Mouse (Mus musculus): ENCODE data around the gene Pianp. TPM values are rescaled to one million over a fixed set of nuclear protein-coding genes. Genes with fewer than 3 reads are reported as not detected.

Gene Pianp
- polyA plus RNA-seq, 1 experiment from 2014 or later: 44.7 TPM

DNA sequence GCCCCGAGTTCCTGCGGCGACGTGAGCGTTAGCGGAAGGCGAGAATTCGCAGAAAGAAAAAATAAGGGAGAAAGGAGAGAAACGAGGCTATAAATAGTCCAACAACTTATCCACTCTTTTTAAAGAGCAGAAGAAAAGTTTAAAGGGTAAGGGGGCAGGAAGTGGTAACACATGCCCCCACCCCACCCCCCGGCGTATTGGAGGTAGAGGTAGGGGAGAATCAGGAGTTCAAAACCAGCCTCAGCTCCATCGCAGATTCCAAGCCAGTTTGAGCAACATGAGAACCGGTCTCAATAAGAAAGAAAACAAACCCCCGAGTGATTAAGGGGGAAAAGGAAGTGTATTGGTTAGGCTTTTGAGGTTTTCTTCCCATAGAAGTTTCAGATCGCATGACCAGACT is 30.7 kb upstream of the Pianp start:
- WGBS: 17% methylated on average over 15 of the region's 15 CpGs
- H3K9ac ChIP-seq (replicated peaks; ENCODE audit: low read depth, low read length): peak overlapping the region; percentile 82
- 0 out of 2 replicates have a peak, but pooled peaks cover 3% of the 10 kb centered on the region for H3K9me3 ChIP-seq (ENCODE audit: control insufficient read depth, low read length)
- peak overlapping the region; percentile 85 for H3K27ac ChIP-seq (ENCODE audit: low read length)
- ATAC-seq: no peak; the same call in 1 of the 2 replicates
- no peaks in the 10 kb centered on the region for H3K27me3 ChIP-seq (replicated peaks; ENCODE audit: control insufficient read depth, insufficient read depth, low read length)
- H3K36me3 ChIP-seq (ENCODE audit: control insufficient read depth, insufficient read depth): peaks cover 1% of the 10 kb centered on the region; the same call in 1 of the 2 replicates
- peak overlapping the region; percentile 99 for H3K4me2 ChIP-seq (ENCODE audit: low read length)
- peak overlapping the region; percentile 71 for H3K4me3 ChIP-seq (replicated peaks; ENCODE audit: low read length)
- peaks cover 13% of the 10 kb centered on the region for H3K4me1 ChIP-seq (replicated peaks; ENCODE audit: control insufficient read depth, insufficient read depth, low read length)

DNA sequence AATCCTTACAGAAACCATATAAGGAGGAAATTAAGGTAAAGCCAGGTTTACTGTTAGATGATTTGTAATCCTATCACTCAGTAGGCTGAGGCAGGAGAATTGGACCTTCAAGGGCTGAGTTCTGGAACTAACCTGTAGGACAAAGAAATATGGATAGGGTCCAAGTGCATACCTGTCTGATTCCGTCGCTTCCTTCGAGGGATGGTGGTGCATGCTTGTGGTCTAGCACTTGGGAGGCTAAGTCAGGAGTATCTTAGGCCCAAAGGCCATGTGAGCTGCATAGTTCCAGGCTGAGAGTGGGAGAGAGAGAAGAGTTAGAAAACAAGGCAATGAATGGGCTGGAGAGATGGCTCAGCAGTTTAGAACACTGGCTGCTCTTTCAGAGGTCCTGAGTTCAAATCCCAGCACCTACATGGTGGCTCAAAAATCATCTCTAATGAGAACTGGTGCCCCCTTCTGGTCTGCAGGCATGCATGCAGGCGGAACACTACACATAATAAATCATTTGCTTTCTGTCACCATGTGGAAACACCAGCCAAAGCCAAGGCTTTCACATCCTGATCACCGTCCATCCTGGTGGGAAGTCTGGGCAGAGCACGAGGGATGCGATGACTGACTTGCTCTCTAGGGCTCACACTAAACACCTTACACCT is 29.9 kb upstream of the Pianp start:
- Histone ChIP-seq H3K9ac (replicated peaks; ENCODE audit: low read depth, low read length) (no peak overlapping the region), H3K27ac (ENCODE audit: low read length) (no peak overlapping the region), H3K36me3 (ENCODE audit: control insufficient read depth, insufficient read depth) (no peaks in the 10 kb centered on the region), H3K4me1 (replicated peaks; ENCODE audit: control insufficient read depth, insufficient read depth, low read length) (peaks cover 13% of the 10 kb centered on the region), H3K4me2 (ENCODE audit: low read length) (peak overlapping the region; percentile 99), H3K4me3 (replicated peaks; ENCODE audit: low read length) (no peak overlapping the region; the same call in 1 of the 2 replicates), H3K9me3 (ENCODE audit: control insufficient read depth, low read length) (0 out of 2 replicates have a peak, but pooled peaks cover 3% of the 10 kb centered on the region), H3K27me3 (replicated peaks; ENCODE audit: control insufficient read depth, insufficient read depth, low read length) (no peaks in the 10 kb centered on the region)
- ATAC-seq: no peak
- 98% methylated on average over 7 of the region's 7 CpGs for WGBS

GRCm38 (mm10) chr6:124967766-124968165 is 28.7 kb upstream of the Pianp start:
- no peak overlapping the region for H3K27ac ChIP-seq (ENCODE audit: low read length)
- no peaks in the 10 kb centered on the region for H3K36me3 ChIP-seq (ENCODE audit: control insufficient read depth, insufficient read depth)
- H3K4me1 ChIP-seq (replicated peaks; ENCODE audit: control insufficient read depth, insufficient read depth, low read length): peaks cover 13% of the 10 kb centered on the region
- H3K4me3 ChIP-seq (replicated peaks; ENCODE audit: low read length): no peak overlapping the region
- 75% methylated on average over 4 of the region's 4 CpGs for WGBS
- 0 out of 2 replicates have a peak, but pooled peaks cover 3% of the 10 kb centered on the region for H3K9me3 ChIP-seq (ENCODE audit: control insufficient read depth, low read length)
- H3K27me3 ChIP-seq (replicated peaks; ENCODE audit: control insufficient read depth, insufficient read depth, low read length): no peaks in the 10 kb centered on the region
- H3K9ac ChIP-seq (replicated peaks; ENCODE audit: low read depth, low read length): no peak overlapping the region
- ATAC-seq: no peak
- no peak overlapping the region for H3K4me2 ChIP-seq (ENCODE audit: low read length)

- Histone ChIP-seq H3K27ac (ENCODE audit: low read length) (peak overlapping the region; percentile 71), H3K36me3 (ENCODE audit: control insufficient read depth, insufficient read depth) (no peaks in the 10 kb centered on the region), H3K27me3 (replicated peaks; ENCODE audit: control insufficient read depth, insufficient read depth, low read length) (0 out of 2 replicates have a peak, but pooled peaks cover 6% of the 10 kb centered on the region), H3K9me3 (ENCODE audit: control insufficient read depth, low read length) (no peaks in the 10 kb centered on the region), H3K9ac (replicated peaks; ENCODE audit: low read depth, low read length) (no peak overlapping the region), H3K4me3 (replicated peaks; ENCODE audit: low read length) (no peak overlapping the region), H3K4me1 (replicated peaks; ENCODE audit: control insufficient read depth, insufficient read depth, low read length) (peaks cover 12% of the 10 kb centered on the region; the same call in 1 of the 2 replicates), H3K4me2 (ENCODE audit: low read length) (no peak overlapping the region)
- ATAC-seq: peak; percentile 39
- WGBS: 64% methylated on average over 4 of the region's 4 CpGs
These were observed 4.3 kb upstream of the Pianp start for GRCm38 (mm10) chr6:124992241-124992640.

- Histone ChIP-seq H3K4me2 (ENCODE audit: low read length) (no peak overlapping the region), H3K9me3 (ENCODE audit: control insufficient read depth, low read length) (no peaks in the 10 kb centered on the region)
- WGBS: 81% methylated on average over 9 of the region's 9 CpGs
These were observed 3.1 kb upstream of the Pianp start for GRCm38 (mm10) chr6:124993365-124993764.

GRCm38 (mm10) chr6:124993876-124994275 is 2.6 kb upstream of the Pianp start:
- 13% methylated on average over 11 of the region's 11 CpGs for WGBS
- no peak overlapping the region for H3K9ac ChIP-seq (replicated peaks; ENCODE audit: low read depth, low read length)

More at GRCm38 (mm10) chr6:124993365-124993764, 3.1 kb upstream of the Pianp start:
- Histone ChIP-seq H3K4me3 (replicated peaks; ENCODE audit: low read length) (no peak overlapping the region), H3K9ac (replicated peaks; ENCODE audit: low read depth, low read length) (no peak overlapping the region), H3K27ac (ENCODE audit: low read length) (no peak overlapping the region), H3K4me1 (replicated peaks; ENCODE audit: control insufficient read depth, insufficient read depth, low read length) (peaks cover 22% of the 10 kb centered on the region), H3K27me3 (replicated peaks; ENCODE audit: control insufficient read depth, insufficient read depth, low read length) (0 out of 2 replicates have a peak, but pooled peaks cover 6% of the 10 kb centered on the region), H3K36me3 (ENCODE audit: control insufficient read depth, insufficient read depth) (no peaks in the 10 kb centered on the region)
- ATAC-seq: no peak

DNA sequence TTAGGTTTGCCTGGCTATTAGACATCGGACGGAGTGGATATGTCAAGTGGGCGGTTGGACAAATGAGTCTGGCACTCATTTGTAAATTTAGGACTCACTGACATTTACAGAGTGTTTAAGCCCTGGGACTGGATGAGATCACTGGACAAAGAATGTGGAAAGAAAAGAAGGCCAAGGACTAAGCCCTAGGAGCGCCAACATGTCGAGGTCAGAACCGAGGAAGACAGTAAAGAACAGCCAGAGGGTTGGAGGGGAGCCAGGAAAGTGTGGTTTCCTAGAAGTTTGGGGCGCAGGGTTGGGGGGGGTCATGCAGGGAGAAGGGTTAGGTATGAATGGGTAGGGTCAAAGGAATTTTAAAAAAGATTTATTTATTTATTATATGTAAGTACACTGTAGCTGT is 1.2 kb upstream of the Pianp start:
- Histone ChIP-seq H3K4me2 (ENCODE audit: low read length) (no peak overlapping the region), H3K36me3 (ENCODE audit: control insufficient read depth, insufficient read depth) (no peaks in the 10 kb centered on the region), H3K4me1 (replicated peaks; ENCODE audit: control insufficient read depth, insufficient read depth, low read length) (peaks cover 28% of the 10 kb centered on the region), H3K27ac (ENCODE audit: low read length) (no peak overlapping the region), H3K27me3 (replicated peaks; ENCODE audit: control insufficient read depth, insufficient read depth, low read length) (peaks cover 19% of the 10 kb centered on the region), H3K9me3 (ENCODE audit: control insufficient read depth, low read length) (no peaks in the 10 kb centered on the region), H3K9ac (replicated peaks; ENCODE audit: low read depth, low read length) (no peak overlapping the region), H3K4me3 (replicated peaks; ENCODE audit: low read length) (no peak overlapping the region)
- 78% methylated on average over 7 of the region's 7 CpGs for WGBS
- ATAC-seq: no peak

More at GRCm38 (mm10) chr6:124993876-124994275, 2.6 kb upstream of the Pianp start:
- Histone ChIP-seq H3K36me3 (ENCODE audit: control insufficient read depth, insufficient read depth) (no peaks in the 10 kb centered on the region), H3K4me3 (replicated peaks; ENCODE audit: low read length) (no peak overlapping the region), H3K9me3 (ENCODE audit: control insufficient read depth, low read length) (no peaks in the 10 kb centered on the region), H3K27ac (ENCODE audit: low read length) (no peak overlapping the region), H3K4me2 (ENCODE audit: low read length) (no peak overlapping the region), H3K27me3 (replicated peaks; ENCODE audit: control insufficient read depth, insufficient read depth, low read length) (peaks cover 9% of the 10 kb centered on the region), H3K4me1 (replicated peaks; ENCODE audit: control insufficient read depth, insufficient read depth, low read length) (peaks cover 27% of the 10 kb centered on the region)
- no peak for ATAC-seq

- no peak for ATAC-seq
- H3K4me3 ChIP-seq (replicated peaks; ENCODE audit: low read length): peak overlapping the region; percentile 77
- no peaks in the 10 kb centered on the region for H3K36me3 ChIP-seq (ENCODE audit: control insufficient read depth, insufficient read depth)
- H3K4me1 ChIP-seq (replicated peaks; ENCODE audit: control insufficient read depth, insufficient read depth, low read length): peaks cover 28% of the 10 kb centered on the region
- H3K9ac ChIP-seq (replicated peaks; ENCODE audit: low read depth, low read length): peak overlapping the region; percentile 90
- no peaks in the 10 kb centered on the region for H3K9me3 ChIP-seq (ENCODE audit: control insufficient read depth, low read length)
- peak overlapping the region; percentile 72; the same call in 1 of the 2 replicates for H3K27ac ChIP-seq (ENCODE audit: low read length)
- 47% methylated on average over 8 of the region's 8 CpGs for WGBS
- H3K27me3 ChIP-seq (replicated peaks; ENCODE audit: control insufficient read depth, insufficient read depth, low read length): peaks cover 19% of the 10 kb centered on the region
- H3K4me2 ChIP-seq (ENCODE audit: low read length): peak overlapping the region; percentile 91
These were observed 577 bp upstream of the Pianp start for GRCm38 (mm10) chr6:124995831-124996403.

- WGBS: 9% methylated on average over 8 of the region's 8 CpGs
- no peaks in the 10 kb centered on the region for H3K9me3 ChIP-seq (ENCODE audit: control insufficient read depth, low read length)
- ATAC-seq: no peak
- no peaks in the 10 kb centered on the region for H3K36me3 ChIP-seq (ENCODE audit: control insufficient read depth, insufficient read depth)
- H3K4me3 ChIP-seq (replicated peaks; ENCODE audit: low read length): peak overlapping the region; percentile 77
- peak overlapping the region; percentile 91 for H3K4me2 ChIP-seq (ENCODE audit: low read length)
- H3K9ac ChIP-seq (replicated peaks; ENCODE audit: low read depth, low read length): peak overlapping the region; percentile 90; the same call in 1 of the 2 replicates
- H3K4me1 ChIP-seq (replicated peaks; ENCODE audit: control insufficient read depth, insufficient read depth, low read length): peaks cover 25% of the 10 kb centered on the region
- peaks cover 23% of the 10 kb centered on the region for H3K27me3 ChIP-seq (replicated peaks; ENCODE audit: control insufficient read depth, insufficient read depth, low read length)
- no peak overlapping the region for H3K27ac ChIP-seq (ENCODE audit: low read length)
These were observed 1.6 kb downstream of the Pianp start for GRCm38 (mm10) chr6:124998066-124998465.

All from forebrain, embryonic 16.5 days (tissue).